Mouse (Mus musculus) liver, postnatal 0 days (tissue): ENCODE measurements around the gene Kmt2c.

Source experiments
- CTCF ChIP-seq: sonication (generic); IDR thresholded peaks from 2 replicates; pipeline ENCODE4 v1.5.1; 2016; ENCODE audit warnings: antibody characterized with exemption, low read depth
- EP300 ChIP-seq: IDR thresholded peaks from 2 replicates; pipeline ENCODE4 v1.6.1; 2016; ENCODE audit warnings: antibody characterized with exemption, low read depth, mild to moderate bottlenecking

DNA sequence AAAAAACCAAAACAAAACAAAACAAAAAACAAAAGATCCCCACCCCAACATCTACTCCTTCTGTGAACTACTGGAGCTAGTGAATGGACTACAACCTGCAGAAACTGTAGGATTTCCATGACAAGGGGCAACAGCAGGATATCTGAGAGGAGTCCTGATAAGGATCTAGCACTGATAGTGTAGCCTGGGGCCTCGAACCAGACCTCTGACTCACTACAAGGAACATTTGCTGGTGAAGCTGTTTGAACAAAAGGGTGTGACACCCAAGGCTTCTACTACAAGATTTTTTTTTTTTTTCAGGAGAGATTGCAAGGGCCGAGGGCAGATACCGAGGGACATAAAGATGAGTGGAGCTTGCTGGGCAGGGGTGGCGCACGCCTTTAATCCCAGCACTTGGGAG lies 34.7 kb upstream of the Kmt2c start:
- TF ChIP-seq CTCF (no peak), EP300 (no peak)
